Mouse (Mus musculus): ENCODE measurements around the gene Fgf18. TPM values are rescaled to one million over a fixed set of nuclear protein-coding genes. Genes with fewer than 3 reads are reported as not detected.

Gene Fgf18
- polyA plus RNA-seq, 1 experiment = 3.8 TPM

- TF ChIP-seq CTCF (IDR thresholded peaks at IDR 0.05; ENCODE audit: borderline replicate concordance, extremely low read depth, insufficient read depth, insufficient read length) (no peak), POLR2A (IDR thresholded peaks at IDR 0.05; ENCODE audit: borderline replicate concordance, extremely low read depth, insufficient read depth, insufficient read length, poor library complexity, severe bottlenecking) (peak; percentile 76; the same call in 1 of the 2 replicates)
- peak; percentile 100 for DNase-seq (ENCODE audit: low read depth)
Observed at GRCm38 (mm10) chr11:33162998-33163506, 15.9 kb upstream of the Fgf18 start, which contains the start of gene Npm1. TSS of gene Npm1 (minus strand) at chr11:33163206.

DNA sequence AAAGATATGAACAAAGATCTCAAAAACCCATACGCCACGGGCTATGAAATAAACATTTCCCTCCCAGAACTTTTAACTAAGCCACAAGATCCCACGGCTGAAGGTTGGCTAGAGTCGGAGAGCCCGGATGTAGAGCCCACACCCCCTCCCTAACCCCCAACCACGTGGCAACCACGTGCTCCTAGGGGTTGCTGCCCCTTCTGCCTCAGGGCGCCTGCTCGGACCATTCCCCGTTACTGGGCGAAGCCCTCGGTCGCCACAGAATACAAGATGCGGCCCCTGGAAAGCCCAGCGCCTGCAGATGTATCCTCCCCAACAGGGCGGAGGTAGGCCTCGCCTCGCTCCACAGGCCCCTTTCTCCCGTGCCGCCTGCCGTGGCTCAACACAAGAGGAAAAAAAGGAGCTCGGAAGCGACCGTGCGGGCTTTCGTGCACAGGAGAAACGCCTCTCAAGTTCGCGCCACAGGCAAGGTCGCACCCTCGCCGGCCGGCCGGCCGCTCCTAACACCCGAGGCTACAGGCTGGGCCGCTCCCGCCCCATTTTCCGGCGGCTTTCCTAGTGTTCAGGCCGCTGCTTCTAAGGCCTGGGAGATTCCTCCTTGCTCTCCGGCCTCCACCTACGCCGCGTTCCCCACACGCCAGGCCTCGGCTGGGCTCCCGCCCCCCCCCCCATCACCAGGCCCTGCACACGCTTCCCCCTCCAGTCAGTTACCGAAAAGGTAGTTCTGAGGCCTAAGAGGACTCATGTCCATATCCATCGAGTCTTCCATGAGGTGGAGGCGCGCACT lies 15.2 kb upstream of the Fgf18 start:
- peak; percentile 86 for DNase-seq (ENCODE audit: low read depth)
- TF ChIP-seq CTCF (IDR thresholded peaks at IDR 0.05; ENCODE audit: borderline replicate concordance, extremely low read depth, insufficient read depth, insufficient read length) (no peak), POLR2A (IDR thresholded peaks at IDR 0.05; ENCODE audit: borderline replicate concordance, extremely low read depth, insufficient read depth, insufficient read length, poor library complexity, severe bottlenecking) (0 out of 2 replicates have a peak, but pooled peaks have one; percentile 9)

DNA sequence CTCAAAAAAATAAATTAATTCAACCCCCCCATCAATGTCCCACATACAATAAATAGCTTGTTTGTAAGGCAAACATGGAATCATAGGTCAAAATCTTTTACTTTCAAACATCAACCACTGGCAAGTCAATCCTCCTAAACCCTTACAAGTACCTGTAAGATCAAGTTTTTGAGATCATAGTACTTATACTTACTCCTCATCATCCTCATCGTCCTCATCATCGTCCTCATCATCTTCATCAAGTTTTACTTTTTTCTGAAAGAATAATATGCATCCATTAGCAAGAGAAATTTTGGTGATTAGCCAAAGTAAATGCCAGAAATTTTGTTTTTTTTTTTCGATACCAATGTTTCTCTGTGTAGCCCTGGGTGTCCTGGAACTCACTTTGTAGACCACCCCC lies 12.5 kb upstream of the Fgf18 start:
- TF ChIP-seq POLR2A (IDR thresholded peaks at IDR 0.05; ENCODE audit: borderline replicate concordance, extremely low read depth, insufficient read depth, insufficient read length, poor library complexity, severe bottlenecking) = no peak
- no peak for TF ChIP-seq CTCF (IDR thresholded peaks at IDR 0.05; ENCODE audit: borderline replicate concordance, extremely low read depth, insufficient read depth, insufficient read length)
- no peak for DNase-seq (ENCODE audit: low read depth)

DNA sequence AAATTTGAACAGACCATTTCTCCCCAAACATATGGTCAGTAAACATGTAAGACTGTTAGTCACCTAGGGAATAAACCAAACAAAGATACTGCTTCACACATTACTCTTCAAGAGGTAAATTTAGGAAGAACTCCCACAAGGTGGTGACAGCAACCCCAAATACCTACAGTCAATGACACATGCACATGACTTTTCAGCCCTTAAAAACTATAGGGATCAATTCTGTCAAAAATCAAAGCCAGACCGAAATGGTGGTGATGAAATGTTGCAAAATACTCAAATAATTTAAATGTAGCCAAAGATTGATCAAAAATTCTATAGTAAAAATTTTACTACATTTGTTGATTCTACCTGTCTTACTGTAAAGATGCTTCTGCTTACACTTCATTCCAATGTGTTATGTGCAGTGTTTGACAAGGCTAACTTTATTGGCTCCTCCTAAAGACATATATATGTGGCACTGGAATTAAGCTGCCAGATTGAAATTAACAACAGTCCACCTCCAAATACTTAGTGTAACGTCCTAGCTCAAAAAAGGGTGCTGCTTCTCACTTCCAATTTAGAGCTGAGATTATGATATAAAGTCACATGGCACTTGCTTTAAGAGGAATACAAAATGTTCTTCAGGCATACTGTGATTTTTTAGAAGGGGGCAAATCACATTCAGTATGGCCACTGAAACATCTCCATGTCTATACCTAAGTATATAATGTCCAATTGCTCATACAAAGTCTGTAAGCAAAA lies 10.4 kb upstream of the Fgf18 start:
- DNase-seq (ENCODE audit: low read depth) = no peak
- TF ChIP-seq CTCF (IDR thresholded peaks at IDR 0.05; ENCODE audit: borderline replicate concordance, extremely low read depth, insufficient read depth, insufficient read length) (no peak), POLR2A (IDR thresholded peaks at IDR 0.05; ENCODE audit: borderline replicate concordance, extremely low read depth, insufficient read depth, insufficient read length, poor library complexity, severe bottlenecking) (no peak)

- no peak for TF ChIP-seq CTCF (IDR thresholded peaks at IDR 0.05; ENCODE audit: borderline replicate concordance, extremely low read depth, insufficient read depth, insufficient read length)
- no peak for TF ChIP-seq POLR2A (IDR thresholded peaks at IDR 0.05; ENCODE audit: borderline replicate concordance, extremely low read depth, insufficient read depth, insufficient read length, poor library complexity, severe bottlenecking)
- DNase-seq (ENCODE audit: low read depth) = no peak
Observed at GRCm38 (mm10) chr11:33156436-33157015, 9.3 kb upstream of the Fgf18 start.

- DNase-seq (ENCODE audit: low read depth) = no peak
- TF ChIP-seq CTCF (IDR thresholded peaks at IDR 0.05; ENCODE audit: borderline replicate concordance, extremely low read depth, insufficient read depth, insufficient read length) (no peak), POLR2A (IDR thresholded peaks at IDR 0.05; ENCODE audit: borderline replicate concordance, extremely low read depth, insufficient read depth, insufficient read length, poor library complexity, severe bottlenecking) (no peak)
Observed at GRCm38 (mm10) chr11:33154459-33154858, 7.3 kb upstream of the Fgf18 start.

DNA sequence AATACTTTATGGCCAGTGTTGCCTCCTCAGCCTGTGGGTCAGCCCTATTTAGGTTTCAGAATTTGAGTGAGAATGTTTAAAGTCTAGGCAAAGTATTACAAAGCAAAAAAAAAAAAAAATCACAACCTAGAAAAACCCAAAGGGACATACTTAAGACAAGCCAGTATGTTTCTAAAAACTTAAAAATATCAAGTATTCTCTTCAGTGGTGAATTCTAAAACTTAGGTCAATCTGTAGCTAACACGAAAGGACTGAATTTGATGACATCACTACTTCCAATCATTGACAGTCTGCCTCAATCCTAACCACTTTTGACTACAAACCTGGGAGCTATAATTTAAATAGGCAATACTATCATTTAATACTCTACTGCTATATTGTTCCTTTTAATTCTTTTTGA lies 5.8 kb upstream of the Fgf18 start:
- TF ChIP-seq POLR2A (IDR thresholded peaks at IDR 0.05; ENCODE audit: borderline replicate concordance, extremely low read depth, insufficient read depth, insufficient read length, poor library complexity, severe bottlenecking) (no peak), CTCF (IDR thresholded peaks at IDR 0.05; ENCODE audit: borderline replicate concordance, extremely low read depth, insufficient read depth, insufficient read length) (no peak)

DNA sequence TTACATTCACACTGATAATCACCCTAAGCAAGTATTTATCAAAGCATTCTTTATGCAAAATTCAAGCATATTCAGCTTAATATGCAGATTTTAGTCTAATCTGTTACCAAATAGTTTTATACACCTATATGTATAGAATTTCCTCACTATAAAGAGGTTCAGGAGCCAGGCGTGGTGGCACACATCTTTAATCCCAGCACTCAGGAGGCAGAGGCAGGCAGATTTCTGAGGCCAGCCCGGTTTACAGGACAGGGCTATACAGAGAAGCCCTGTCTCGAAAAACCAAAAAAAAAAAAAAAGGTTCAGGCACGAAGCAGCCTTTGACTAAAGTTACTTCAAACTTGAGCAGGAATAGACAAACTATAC lies 4.6 kb upstream of the Fgf18 start:
- no peak for TF ChIP-seq CTCF (IDR thresholded peaks at IDR 0.05; ENCODE audit: borderline replicate concordance, extremely low read depth, insufficient read depth, insufficient read length)
- TF ChIP-seq POLR2A (IDR thresholded peaks at IDR 0.05; ENCODE audit: borderline replicate concordance, extremely low read depth, insufficient read depth, insufficient read length, poor library complexity, severe bottlenecking) = no peak
- no peak for DNase-seq (ENCODE audit: low read depth)

More for the DNA sequence above, 5.8 kb upstream of the Fgf18 start:
- DNase-seq (ENCODE audit: low read depth) = no peak

DNA sequence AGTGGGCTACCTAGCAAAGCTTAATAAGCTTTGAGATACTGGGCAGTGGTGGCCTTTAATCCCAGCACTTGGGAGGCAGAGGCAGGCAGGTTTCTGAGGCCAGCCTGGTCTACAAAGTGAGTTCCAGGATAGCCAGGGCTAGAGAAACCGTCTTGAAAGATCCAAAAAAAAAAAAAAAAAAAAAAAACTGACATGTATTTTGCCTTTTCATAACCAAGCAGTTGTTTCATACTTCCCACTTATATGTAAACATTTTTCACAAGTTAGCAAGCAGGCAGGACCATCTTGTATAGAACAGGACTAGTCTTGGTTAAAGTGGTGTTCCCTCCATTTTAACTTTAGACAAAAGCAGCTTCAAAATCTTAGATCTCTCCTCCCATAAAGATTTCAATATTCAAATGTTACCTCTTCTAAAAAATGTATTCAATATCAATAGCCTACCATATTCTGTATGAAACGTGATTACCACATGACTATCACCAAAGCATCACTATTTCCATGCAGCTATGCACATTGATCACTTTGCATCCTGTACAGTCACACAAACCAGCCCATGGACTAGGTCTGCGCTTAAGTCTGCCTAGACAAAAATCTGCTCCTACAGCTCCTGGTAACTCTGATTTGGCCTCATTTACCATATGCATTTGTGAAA lies 4.1 kb upstream of the Fgf18 start:
- TF ChIP-seq CTCF (IDR thresholded peaks at IDR 0.05; ENCODE audit: borderline replicate concordance, extremely low read depth, insufficient read depth, insufficient read length) (no peak), POLR2A (IDR thresholded peaks at IDR 0.05; ENCODE audit: borderline replicate concordance, extremely low read depth, insufficient read depth, insufficient read length, poor library complexity, severe bottlenecking) (no peak)
- no peak for DNase-seq (ENCODE audit: low read depth)

GRCm38 (mm10) chr11:33150364-33150763 lies 3.2 kb upstream of the Fgf18 start:
- TF ChIP-seq POLR2A (IDR thresholded peaks at IDR 0.05; ENCODE audit: borderline replicate concordance, extremely low read depth, insufficient read depth, insufficient read length, poor library complexity, severe bottlenecking) (no peak), CTCF (IDR thresholded peaks at IDR 0.05; ENCODE audit: borderline replicate concordance, extremely low read depth, insufficient read depth, insufficient read length) (no peak)
- no peak for DNase-seq (ENCODE audit: low read depth)

DNA sequence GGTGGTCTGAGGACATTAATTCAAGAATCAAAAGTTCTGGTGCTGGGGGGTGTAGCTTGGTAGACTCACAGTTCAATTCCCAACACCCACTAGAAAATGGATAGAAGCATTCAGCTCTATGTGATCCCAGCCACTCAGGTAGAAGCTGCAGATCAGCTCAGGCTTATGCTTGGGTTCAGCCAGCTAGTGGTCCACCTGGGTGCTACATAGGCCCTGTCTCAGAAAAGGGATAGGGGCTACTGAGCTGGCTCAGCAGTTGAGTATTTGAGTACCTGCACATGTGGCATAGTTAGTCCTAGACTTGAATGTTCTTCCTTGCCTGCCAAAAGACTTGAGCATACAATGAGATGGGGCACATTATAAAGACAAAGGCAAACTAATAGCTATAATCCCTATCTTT lies 2.3 kb upstream of the Fgf18 start:
- TF ChIP-seq POLR2A (IDR thresholded peaks at IDR 0.05; ENCODE audit: borderline replicate concordance, extremely low read depth, insufficient read depth, insufficient read length, poor library complexity, severe bottlenecking) = no peak
- no peak for TF ChIP-seq CTCF (IDR thresholded peaks at IDR 0.05; ENCODE audit: borderline replicate concordance, extremely low read depth, insufficient read depth, insufficient read length)
- no peak for DNase-seq (ENCODE audit: low read depth)
